Mouse (Mus musculus): Measurements from ENCODE around the gene Mrpl32.

Gene Mrpl32

DNA sequence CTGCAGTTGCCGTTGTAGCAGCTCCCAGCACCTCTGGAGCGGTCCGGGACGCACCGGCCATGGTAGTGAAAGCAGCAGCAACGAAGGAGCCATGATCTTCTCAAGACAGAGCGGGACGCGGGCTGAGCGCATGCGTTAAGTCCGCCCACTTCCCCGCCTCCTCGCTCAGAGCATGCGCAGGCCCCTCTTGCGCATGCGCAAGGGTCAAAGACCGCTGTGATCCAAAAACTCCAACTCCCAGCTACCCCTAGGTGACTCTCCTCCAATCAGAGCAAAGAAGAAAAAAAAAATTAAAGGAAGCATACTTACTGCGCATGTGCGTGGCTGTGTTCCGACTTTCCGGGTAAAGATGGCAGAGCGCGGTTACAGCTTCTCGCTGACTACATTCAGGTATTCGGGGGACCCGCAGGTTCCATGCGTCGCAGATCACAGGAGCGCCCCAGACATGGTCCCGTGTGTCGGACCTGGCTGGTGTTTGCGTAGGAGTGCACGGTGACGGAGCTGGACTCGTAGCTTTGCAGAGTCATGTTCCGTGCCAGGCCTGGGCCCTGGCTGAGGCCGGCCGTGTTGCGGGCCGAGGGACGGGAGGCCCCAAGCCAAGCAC, at the start of gene Mrpl32, which contains the start of gene Psma2:
Gene Mrpl32 (minus strand): TSS at position 240 of the 604 bp plus-strand sequence.
Gene Psma2 (plus strand): TSS at position 315 of the 604 bp plus-strand sequence.
- DNase-seq (ENCODE audit: low spot score) = peak; percentile 97

GRCm38 (mm10) chr13:14649301-14649700, 36.3 kb upstream of the Mrpl32 start:
- DNase-seq (ENCODE audit: low spot score) = peak; percentile 15

- no peak for DNase-seq (ENCODE audit: low spot score)
Measured at GRCm38 (mm10) chr13:14639998-14640397, 27.0 kb upstream of the Mrpl32 start.

DNA sequence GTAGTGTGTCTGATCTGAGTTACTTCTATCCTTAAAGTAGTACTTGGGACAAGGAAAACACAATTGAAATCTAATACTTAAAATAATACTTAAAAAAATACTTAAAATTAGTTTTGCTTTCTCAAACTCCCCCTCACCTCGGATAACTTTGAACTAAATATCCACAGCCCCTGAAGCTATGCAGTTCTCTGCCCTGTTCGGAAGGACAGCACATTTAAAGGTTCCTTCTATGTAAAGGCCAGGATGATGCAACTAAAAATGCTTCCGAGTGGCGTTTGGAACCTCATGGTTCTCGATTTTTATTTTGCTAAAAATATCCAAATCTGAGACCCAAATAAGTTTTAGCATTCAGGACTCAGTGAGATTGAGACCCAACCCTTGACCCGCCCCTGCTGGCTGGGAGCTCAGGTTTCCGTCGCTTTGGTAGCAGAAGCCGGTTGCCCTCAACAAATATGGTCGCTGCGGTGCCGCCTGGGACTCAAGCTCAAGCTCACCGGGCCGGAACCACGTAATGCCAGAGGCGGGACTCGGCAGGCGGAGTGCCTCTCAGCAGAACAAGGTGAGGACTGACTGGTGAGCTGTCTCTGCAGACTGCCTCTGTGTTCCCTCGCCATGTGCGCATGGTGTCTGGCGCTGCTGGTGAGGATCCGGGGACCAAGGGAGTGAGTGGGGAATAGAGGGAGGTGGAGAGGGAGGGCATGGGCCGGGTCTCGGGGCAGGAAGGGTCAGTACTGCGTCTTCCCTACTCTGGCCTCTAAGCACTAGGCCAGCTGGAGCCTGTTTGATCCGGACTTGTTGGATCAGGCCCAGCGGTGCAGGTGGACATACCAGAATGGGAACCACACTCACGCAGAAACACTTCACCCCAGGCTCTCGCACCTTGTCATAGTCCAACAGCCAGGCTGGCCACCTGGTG, 17.0 kb upstream of the Mrpl32 start, which contains the start of gene AW209491:
Gene AW209491 (plus strand): TSS at position 429 of the 916 bp plus-strand sequence.
- DNase-seq (ENCODE audit: low spot score) = peak; percentile 97

DNA sequence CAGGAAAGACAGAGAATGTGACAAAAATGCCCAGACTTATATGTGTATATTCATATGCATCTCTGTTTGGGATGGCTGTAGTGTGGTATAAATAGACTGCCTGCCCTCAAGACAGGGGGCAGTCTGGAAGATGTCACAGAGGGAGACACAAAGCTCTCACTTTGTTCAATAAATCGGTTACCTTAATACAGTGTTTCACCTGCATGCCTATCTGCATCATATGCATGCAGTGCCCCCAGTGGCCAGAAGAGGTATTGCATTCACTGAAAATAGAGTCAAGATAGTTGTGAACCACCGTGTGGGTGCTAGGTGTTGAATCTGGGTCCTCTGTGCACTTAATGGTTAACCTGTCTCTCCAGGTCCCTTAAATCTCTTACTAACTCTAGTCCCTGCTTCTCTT, 5.8 kb upstream of the Mrpl32 start:
- DNase-seq (ENCODE audit: low spot score) = peak; percentile 77

DNA sequence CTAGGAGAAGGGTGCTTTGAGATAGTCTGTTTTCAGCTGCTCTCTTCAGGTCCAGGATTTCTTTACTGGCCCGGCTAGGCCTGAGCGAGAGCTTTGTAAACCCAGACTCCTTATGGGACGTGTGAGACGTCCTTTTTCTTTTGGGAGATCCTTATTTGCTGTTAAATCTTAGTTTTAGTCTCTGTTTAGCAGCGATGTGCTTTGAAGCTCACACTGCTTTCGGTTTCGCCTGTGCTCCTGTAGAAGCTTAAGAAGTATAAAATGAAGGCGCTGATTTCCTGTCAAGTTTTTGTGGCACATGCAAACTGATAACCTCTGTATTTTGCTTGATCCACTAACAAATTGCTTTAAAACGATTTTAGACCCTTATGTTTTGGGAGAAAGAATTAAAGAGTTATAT, 588 bp upstream of the Mrpl32 start:
- DNase-seq (ENCODE audit: low spot score) = no peak

DNA sequence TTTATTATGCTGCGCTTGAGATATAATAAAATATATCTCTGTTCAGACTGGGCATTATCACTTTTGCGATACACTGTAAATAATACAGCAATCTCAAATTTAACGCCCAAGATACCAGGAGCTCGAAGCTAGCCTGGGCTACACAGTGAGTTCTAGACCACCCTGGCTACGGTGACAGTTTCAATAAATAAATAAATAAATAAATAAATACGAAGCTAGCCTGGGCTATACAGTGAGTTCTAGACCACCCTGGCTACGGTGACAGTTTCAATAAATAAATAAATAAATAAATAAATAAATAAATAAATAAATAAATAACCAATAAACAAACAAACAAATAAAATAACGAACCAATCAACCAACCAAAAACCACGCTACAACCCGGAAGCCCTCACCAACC, 502 bp downstream of the Mrpl32 start:
- no peak for DNase-seq (ENCODE audit: low spot score)

- DNase-seq (ENCODE audit: low spot score) = peak; percentile 52
Measured at GRCm38 (mm10) chr13:14607616-14608015, 5.3 kb downstream of the Mrpl32 start.

DNA sequence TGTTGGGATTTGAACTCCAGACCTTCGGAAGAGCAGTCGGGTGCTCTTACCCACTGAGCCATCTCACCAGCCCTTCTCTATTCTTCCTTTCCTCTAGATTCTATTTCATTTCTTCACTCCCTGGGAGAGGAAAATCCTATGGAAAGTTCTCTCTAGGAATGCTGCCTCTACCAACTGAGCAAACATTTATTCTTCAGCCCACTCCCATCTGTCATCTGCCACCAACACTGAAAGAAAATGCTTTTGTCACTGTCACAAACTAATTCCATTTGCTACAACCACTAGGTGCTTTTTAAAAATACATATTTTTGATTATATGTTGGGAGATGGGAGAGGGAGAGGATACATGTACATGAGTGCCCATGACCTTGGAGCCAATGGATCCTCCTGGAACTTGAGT, 10.2 kb downstream of the Mrpl32 start:
- DNase-seq (ENCODE audit: low spot score) = no peak

GRCm38 (mm10) chr13:14580392-14580791, 32.6 kb downstream of the Mrpl32 start:
- DNase-seq (ENCODE audit: low spot score) = no peak

GRCm38 (mm10) chr13:14574128-14574527, 38.8 kb downstream of the Mrpl32 start:
- DNase-seq (ENCODE audit: low spot score) = no peak

DNA sequence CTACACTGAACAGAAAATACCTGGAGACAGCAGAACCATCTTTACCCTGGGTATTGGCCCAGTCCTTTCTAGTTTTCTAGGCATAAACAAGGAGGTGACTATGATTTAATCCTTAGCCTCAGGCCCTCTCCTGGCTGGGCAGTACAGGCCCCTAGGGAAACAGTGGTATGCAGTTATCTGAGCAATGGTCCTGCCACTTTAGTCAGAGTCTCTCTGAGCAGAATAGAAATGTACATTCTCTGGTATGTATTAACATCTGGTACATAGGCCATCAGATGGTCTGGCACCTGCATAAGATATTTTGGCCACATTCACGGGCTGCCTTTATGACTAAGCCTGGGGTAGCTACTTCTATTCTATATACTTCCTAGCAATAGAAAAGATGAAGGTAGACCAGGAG, 51.6 kb downstream of the Mrpl32 start:
- no peak for DNase-seq (ENCODE audit: low spot score)

All from lung, postnatal 25 days (tissue).